Mouse (Mus musculus) brain, embryonic 18.5 days (tissue): ENCODE data around the gene Banp.

ENCODE experiments used
- DNase-seq: peaks from one replicate; pipeline ENCODE4 v3.0.0-alpha.2; 2012; ENCODE audit warnings: low read depth, low spot score

Gene Banp

GRCm38 (mm10) chr8:122058510-122058909 is 109.0 kb downstream of the Banp start:
- no peak for DNase-seq

- DNase-seq: no peak
Observed at GRCm38 (mm10) chr8:122058951-122059350, 109.4 kb downstream of the Banp start.

- no peak for DNase-seq
Observed at GRCm38 (mm10) chr8:122062508-122063223, 113.1 kb downstream of the Banp start.

GRCm38 (mm10) chr8:122064353-122064752 is 114.8 kb downstream of the Banp start:
- no peak for DNase-seq

DNA sequence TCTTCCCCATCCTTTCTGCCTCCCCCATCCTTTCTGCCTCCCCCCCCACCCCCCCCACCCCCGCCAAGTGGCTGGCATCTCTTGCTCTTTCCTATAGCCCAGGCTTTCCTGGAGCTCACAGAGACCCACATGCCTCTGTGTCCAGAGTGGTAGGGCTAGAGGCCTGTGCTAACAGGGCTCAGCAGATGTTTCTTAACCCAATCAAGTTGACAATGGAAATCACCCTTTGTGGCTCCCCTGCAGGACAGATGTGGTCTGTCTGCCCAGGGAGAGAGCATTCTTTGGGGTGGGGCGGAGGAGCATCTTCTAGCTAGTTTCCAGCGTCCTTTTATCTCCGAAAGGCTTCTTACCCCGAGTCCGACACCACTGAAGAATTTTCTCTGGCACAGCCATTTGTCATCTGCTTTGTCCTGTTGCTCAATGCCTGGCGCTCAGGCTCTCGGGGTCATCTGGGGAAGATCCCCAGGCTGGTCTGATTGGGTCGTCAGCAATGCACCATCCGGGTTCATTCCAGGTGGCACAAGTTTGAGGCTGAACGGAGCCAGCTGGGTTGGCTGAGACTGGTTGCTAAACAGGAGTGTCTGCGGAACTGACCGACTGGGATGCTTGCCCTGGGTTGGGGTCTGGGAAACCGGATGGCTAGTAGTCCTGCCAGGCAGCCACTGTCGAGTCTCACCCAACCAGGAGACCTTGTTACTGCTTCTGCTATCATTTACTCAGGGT is 118.4 kb downstream of the Banp start:
- no peak for DNase-seq

- no peak for DNase-seq
Observed at GRCm38 (mm10) chr8:122068609-122069008, 119.1 kb downstream of the Banp start.

GRCm38 (mm10) chr8:122069281-122069680 is 119.7 kb downstream of the Banp start:
- DNase-seq: no peak

DNA sequence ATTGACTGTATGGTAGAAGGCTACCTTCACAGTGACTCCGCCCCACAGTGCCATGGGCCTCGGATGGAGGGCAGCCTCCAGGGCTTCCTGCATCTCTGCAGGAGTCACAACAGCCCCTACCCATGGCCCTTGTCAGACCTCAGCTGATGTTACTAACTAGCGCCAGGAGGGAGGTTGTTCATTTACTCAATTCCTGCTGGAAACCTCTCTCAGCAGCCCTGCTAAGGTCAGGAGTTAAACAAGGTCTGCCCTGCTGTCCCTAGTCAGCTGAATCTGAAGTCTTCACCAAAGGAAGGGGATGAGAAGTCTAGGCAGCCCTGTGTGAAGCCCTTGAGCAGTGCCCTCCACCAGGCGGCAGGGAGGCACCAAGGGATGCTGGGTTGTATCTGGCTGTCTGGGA is 121.6 kb downstream of the Banp start:
- DNase-seq: no peak

- DNase-seq: no peak
Observed at GRCm38 (mm10) chr8:122073964-122074363, 124.4 kb downstream of the Banp start.

DNA sequence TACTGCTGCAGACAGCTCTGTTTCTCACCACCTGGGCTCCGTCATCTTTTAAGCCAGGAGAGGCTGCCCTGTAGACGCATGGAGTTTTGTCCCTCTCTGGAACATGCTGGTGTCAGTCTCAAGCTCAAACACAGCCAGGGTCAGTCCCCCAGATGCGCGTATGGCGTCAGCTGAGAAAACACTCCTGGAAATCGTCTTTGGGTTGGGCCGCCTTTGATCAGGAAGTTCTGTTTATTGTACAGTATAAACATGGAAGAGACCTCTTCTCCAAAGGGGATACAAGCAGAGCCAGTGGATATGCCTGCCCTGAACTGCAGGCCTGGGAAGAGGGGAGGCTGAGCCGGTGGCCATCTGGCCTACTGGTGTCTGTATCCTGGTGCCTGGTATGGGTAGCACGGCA is 124.9 kb downstream of the Banp start:
- DNase-seq: no peak

DNA sequence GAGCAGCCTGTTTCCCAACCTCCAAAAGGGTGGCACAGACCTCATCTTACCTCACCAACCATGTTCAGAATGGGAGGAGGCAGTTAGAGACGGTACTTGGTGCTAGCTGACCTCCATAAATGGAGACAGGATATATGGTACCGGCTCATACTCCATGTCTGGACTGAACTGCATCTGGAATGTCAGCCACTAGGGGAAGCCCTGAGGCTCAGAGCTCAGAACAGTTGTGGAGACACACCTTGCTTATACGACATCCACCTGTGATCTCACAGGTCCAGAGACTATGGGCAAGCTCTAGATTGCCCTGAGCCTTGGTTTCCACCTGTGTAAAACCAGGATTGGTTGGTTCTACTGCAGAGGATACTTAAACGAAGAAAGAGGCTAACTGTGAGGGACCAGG is 125.4 kb downstream of the Banp start:
- no peak for DNase-seq

DNA sequence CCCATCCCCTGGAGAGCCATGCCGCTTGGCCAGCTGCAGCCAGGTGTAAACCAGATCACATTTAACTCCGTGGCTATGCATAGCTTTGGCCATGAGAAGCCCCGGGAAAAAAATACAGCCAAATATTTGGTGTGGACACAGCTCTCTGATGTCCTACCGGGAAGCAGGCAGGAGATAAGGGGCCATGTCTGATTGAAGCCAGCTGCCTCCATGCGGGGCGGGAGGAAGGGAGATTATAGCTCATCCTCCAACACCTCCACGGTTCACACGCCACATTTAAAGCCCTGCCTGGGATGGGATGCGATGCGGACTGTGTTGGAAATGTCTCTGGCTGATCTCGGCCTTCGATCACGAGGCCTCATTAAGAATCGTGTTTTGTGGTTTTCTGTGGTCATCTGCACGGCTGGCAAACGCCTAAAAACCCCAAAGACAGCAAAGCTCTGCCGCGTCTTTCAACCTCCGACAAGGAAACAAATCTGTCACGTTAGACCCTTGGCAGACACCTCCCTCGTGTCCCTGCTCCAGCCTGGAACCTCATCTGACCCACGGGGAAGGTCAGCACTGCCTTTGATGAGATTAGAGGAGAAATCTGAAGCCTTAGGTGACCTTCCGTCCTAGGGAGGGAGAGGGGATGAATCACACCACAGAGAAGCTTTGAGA is 126.8 kb downstream of the Banp start:
- DNase-seq: no peak

DNA sequence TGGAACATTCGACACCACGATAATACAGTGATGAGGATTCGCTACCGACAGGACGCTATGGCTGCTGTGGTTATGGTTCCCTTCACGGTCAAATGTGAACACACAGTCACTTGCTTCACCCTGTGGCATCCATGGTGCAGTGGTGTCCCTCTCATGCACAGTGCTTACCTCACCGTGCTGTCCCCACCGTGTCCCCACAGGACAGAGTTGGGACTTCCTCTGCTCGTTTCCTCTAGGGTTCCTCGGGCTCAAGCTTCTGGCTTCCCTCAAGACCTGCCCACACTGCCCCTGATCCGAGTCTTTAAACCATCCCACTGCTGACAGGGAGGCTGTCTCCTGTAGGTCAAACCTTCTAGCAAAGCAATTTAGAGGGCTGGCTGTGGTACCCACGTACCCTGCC is 128.8 kb downstream of the Banp start:
- DNase-seq: no peak
